ENCODE assay signal across 8 mouse cellular contexts in genomic region chr7:31156034-31156928, GRCm38 (mm10). TPM values are rescaled to one million over a fixed set of nuclear protein-coding genes. Genes with fewer than 3 reads are reported as not detected.
DNase-seq lines count a peak whose midpoint lies in the region; ATAC-seq and TF ChIP-seq lines count a peak whose summit lies in the region.

No protein-coding gene starts in this region.

- H3K27me3 ChIP-seq in heart, adult 2 months (ENCODE audit: control insufficient read depth, insufficient read depth, low read length): no peaks in the 10 kb centered on the region
- H3K27me3 ChIP-seq in MEL (ENCODE audit: control insufficient read depth in 1 of 2, insufficient read depth in 2 of 2, low read length in 2 of 2): no peaks in the 10 kb centered on the region
- H3K27me3 ChIP-seq in heart, embryonic 14.5 days (ENCODE audit: control insufficient read depth, insufficient read depth, low read length): no peaks in the 10 kb centered on the region
- no peaks in the 10 kb centered on the region for H3K27me3 ChIP-seq in liver, adult 2 months (ENCODE audit: control insufficient read depth, insufficient read depth, low read length)

- WGBS in heart, adult 2 months: 34% methylated on average over 19 of the region's 19 CpGs
- WGBS in heart, embryonic 14.5 days: 39% methylated on average over 19 of the region's 19 CpGs
- WGBS in liver, adult 2 months: 49% methylated on average over 19 of the region's 19 CpGs

- no peak overlapping the region for H3K4me3 ChIP-seq in heart, adult 2 months
- 0 out of 4 replicates have a peak overlapping the region, but pooled peaks of 1 of the 2 experiments have one; percentile 14 for H3K4me3 ChIP-seq in MEL (ENCODE audit: control insufficient read depth in 1 of 2, insufficient read depth in 1 of 2, low read depth in 2 of 2, low read length in 2 of 2)
- H3K4me3 ChIP-seq in heart, embryonic 14.5 days (ENCODE audit: control insufficient read depth in 1 of 2, insufficient read depth in 1 of 2, low read depth in 1 of 2, low read length in 2 of 2): no peak overlapping the region
- H3K4me3 ChIP-seq in liver, adult 2 months (ENCODE audit: insufficient read depth, low read depth, low read length): no peak overlapping the region

- H3K9ac ChIP-seq in heart, adult 2 months (ENCODE audit: low read depth, low read length): no peak overlapping the region
- H3K9ac ChIP-seq in MEL (ENCODE audit: control insufficient read depth, low read depth, low read length, poor library complexity, severe bottlenecking): no peak overlapping the region
- H3K9ac ChIP-seq in heart, embryonic 14.5 days (ENCODE audit: low read length): no peak overlapping the region
- 0 out of 2 replicates have a peak overlapping the region, but pooled peaks have one; percentile 8 for H3K9ac ChIP-seq in liver, adult 2 months (ENCODE audit: low read depth, low read length)

- peak overlapping the region; percentile 21 for H3K4me2 ChIP-seq in heart, embryonic 14.5 days (ENCODE audit: low read length)

- H3K4me1 ChIP-seq in heart, adult 2 months (ENCODE audit: control insufficient read depth, insufficient read depth, low read length): peaks cover 10% of the 10 kb centered on the region
- H3K4me1 ChIP-seq in MEL (ENCODE audit: control insufficient read depth in 1 of 2, insufficient read depth in 2 of 2, low read length in 2 of 2): peaks cover 0 to 27% of the 10 kb centered on the region in 2 experiments; a peak in 2 of 4 replicates
- H3K4me1 ChIP-seq in heart, embryonic 14.5 days (ENCODE audit: control insufficient read depth in 2 of 2, insufficient read depth in 2 of 2, low read length in 2 of 2): peaks cover 17 to 20% of the 10 kb centered on the region in 2 experiments
- peaks cover 3% of the 10 kb centered on the region; the same call in 1 of the 2 replicates for H3K4me1 ChIP-seq in liver, adult 2 months (ENCODE audit: control insufficient read depth, insufficient read depth, low read length)

- peak; percentile 24 for TF ChIP-seq RAD21 in MEL (IDR thresholded peaks at IDR 0.05; ENCODE audit: low read depth, low read length)

- H3K9me3 ChIP-seq in MEL (replicated peaks; ENCODE audit: insufficient read depth, low read length): no peaks in the 10 kb centered on the region
- H3K9me3 ChIP-seq in heart, embryonic 14.5 days (ENCODE audit: control insufficient read depth, low read length): no peaks in the 10 kb centered on the region

- ATAC-seq in heart, embryonic 14.5 days (ENCODE audit: insufficient number of reproducible peaks, insufficient read depth, low FRiP score, low read depth): no peak
- peak; percentile 38; the same call in 1 of the 2 replicates for ATAC-seq in neutrophil, adult 5-6 weeks (ENCODE audit: extremely low read depth, insufficient number of reproducible peaks, low FRiP score, poor library complexity, severe bottlenecking)
- ATAC-seq in erythroid progenitor cell, adult 5-6 weeks (replicated peaks; ENCODE audit: low FRiP score, poor library complexity, severe bottlenecking): no peak

- no peaks in the 10 kb centered on the region for H3K36me3 ChIP-seq in heart, adult 2 months (ENCODE audit: control insufficient read depth, insufficient read depth, low read length)
- H3K36me3 ChIP-seq in MEL (ENCODE audit: control insufficient read depth in 1 of 2, insufficient read depth in 2 of 2, low read length in 2 of 2): peaks cover 0 to 12% of the 10 kb centered on the region in 2 experiments; a peak in 2 of 4 replicates
- no peaks in the 10 kb centered on the region for H3K36me3 ChIP-seq in heart, embryonic 14.5 days (ENCODE audit: control insufficient read depth, insufficient read depth, low read length)
- no peaks in the 10 kb centered on the region for H3K36me3 ChIP-seq in liver, adult 2 months (ENCODE audit: control insufficient read depth, insufficient read depth, low read length)

- peak; percentile 54 for TF ChIP-seq CTCF in heart, adult 2 months (IDR thresholded peaks at IDR 0.05)
- peak; percentile 39 to 47 (median 41); a peak in 5 of 6 replicates for TF ChIP-seq CTCF in MEL (IDR thresholded peaks at IDR 0.05 in 2 of 3, conservative IDR thresholded peaks at IDR 0.05 in 1 of 3; ENCODE audit: control insufficient read depth in 1 of 3, insufficient read depth in 1 of 3, low read depth in 2 of 3, low read length in 3 of 3, poor library complexity in 1 of 3, severe bottlenecking in 1 of 3)
- peak; percentile 40; the same call in 1 of the 2 replicates for TF ChIP-seq CTCF in liver, adult 2 months (IDR thresholded peaks at IDR 0.05; ENCODE audit: low read depth, low read length)

- intact Hi-C loops in heart, adult 2 months (cut with DNase I): no loop called here
- intact Hi-C loops in heart, postnatal 25 days (cut with DNase I): no loop called here

- no peaks in the 10 kb centered on the region for H3K79me2 ChIP-seq in heart, adult 2 months (replicated peaks; ENCODE audit: control insufficient read depth, insufficient read depth, low read length)
- no peaks in the 10 kb centered on the region; the same call in 1 of the 2 replicates for H3K79me2 ChIP-seq in MEL (ENCODE audit: control insufficient read depth, insufficient read depth, low read length, poor library complexity)
- no peaks in the 10 kb centered on the region for H3K79me2 ChIP-seq in liver, adult 2 months (ENCODE audit: control insufficient read depth, insufficient read depth, low read length)

- peak overlapping the region; percentile 72 for H3K27ac ChIP-seq in heart, adult 2 months
- no peak overlapping the region for H3K27ac ChIP-seq in MEL (ENCODE audit: control insufficient read depth, low read depth, low read length)
- peak overlapping the region in 1 of 2 experiments; percentile 61; a peak in 2 of 4 replicates for H3K27ac ChIP-seq in heart, embryonic 14.5 days (replicated peaks in 1 of 2; ENCODE audit: control insufficient read depth in 1 of 2, insufficient read depth in 1 of 2, low read depth in 2 of 2, low read length in 2 of 2)
- peak overlapping the region; percentile 53; the same call in 1 of the 2 replicates for H3K27ac ChIP-seq in liver, adult 2 months (replicated peaks; ENCODE audit: insufficient read depth, low read depth, low read length)

- no peak for TF ChIP-seq POLR2A in heart, adult 2 months (IDR thresholded peaks at IDR 0.05; ENCODE audit: insufficient read depth, low read depth, low read length)
- peak in 1 of 2 experiments; percentile 33; a peak in 1 of 4 replicates for TF ChIP-seq POLR2A in MEL (IDR thresholded peaks at IDR 0.05; ENCODE audit: control insufficient read depth in 1 of 2, insufficient read depth in 1 of 2, low read depth in 1 of 2, low read length in 2 of 2, poor library complexity in 1 of 2)
- no peak for TF ChIP-seq POLR2A in liver, adult 2 months (IDR thresholded peaks at IDR 0.05; ENCODE audit: extremely low read depth, insufficient read depth, low read length)

- TF ChIP-seq EP300 in heart, adult 2 months (IDR thresholded peaks at IDR 0.05; ENCODE audit: insufficient read depth, low read depth, low read length): no peak
- TF ChIP-seq EP300 in MEL (IDR thresholded peaks at IDR 0.05; ENCODE audit: low read depth in 1 of 2, low read length in 2 of 2): no peak

- DNase-seq in heart, adult 2 months: peak in 1 of 2 experiments; percentile 53
- no peak for DNase-seq in heart, postnatal 25 days (ENCODE audit: low spot score)
- DNase-seq in MEL (ENCODE audit: low read depth, low spot score): peak; percentile 65
- DNase-seq in liver, adult 2 months (ENCODE audit: extremely low read depth, low read depth, low spot score): peak; percentile 42
- no peak for DNase-seq in urinary bladder, postnatal 10 days (ENCODE audit: low spot score)

RNA-seq across cellular contexts. Expression of gene Gramd1a, which starts 0.6 kb away (rescaled TPM):
- total RNA-seq in heart, adult 2 months (2021): 10 to 100 TPM; 27.9 to 33.7 TPM
- polyA plus RNA-seq in heart, adult 2 months (2012; rRNA removed): 49.2 and 64.3 TPM in 2 replicates
- total RNA-seq in heart, postnatal 25 days (2021): 10 to 100 TPM; 25.7 to 30.0 TPM
- 18.2 and 21.8 TPM in 2 replicates for total RNA-seq in MEL (2012; rRNA removed)
- polyA plus RNA-seq in MEL (2012; ENCODE audit: insufficient read depth in 1 of 2, insufficient read length in 2 of 2, low read depth in 1 of 2, low replicate concordance in 2 of 2, missing spikeins in 1 of 2): 10 to 100 TPM in 1 of 2 experiments, not detected in 1; 65.7 TPM
- 45.9 and 51.4 TPM in 2 replicates for polyA plus RNA-seq in heart, embryonic 14.5 days (2014; fragmentation: Nextera tagmentation; extraction: Ambion mirVana)
- total RNA-seq in liver, adult 2 months (2014; rRNA removed): 5.1 and 6.6 TPM in 2 replicates
- 17.0 and 33.0 TPM in 2 replicates for polyA plus RNA-seq in liver, adult 2 months (2012; rRNA removed)
- total RNA-seq in neutrophil, adult 5-6 weeks (2017): 187 and 202 TPM in 2 replicates
- total RNA-seq in erythroid progenitor cell, adult 5-6 weeks (2015; ENCODE audit: low replicate concordance): 19.1 and 38.6 TPM in 2 replicates
- total RNA-seq in erythroid progenitor cell, adult 5-6 weeks (2017; ENCODE audit: low replicate concordance): 6.7 and 29.1 TPM in 2 replicates

RNA-seq across cellular contexts. Expression of gene Scn1b, which starts 29.5 kb away (rescaled TPM):
- total RNA-seq in heart, adult 2 months (2021): 10 to 100 TPM; 31.8 to 32.5 TPM
- 39.7 and 41.9 TPM in 2 replicates for polyA plus RNA-seq in heart, adult 2 months (2012; rRNA removed)
- total RNA-seq in heart, postnatal 25 days (2021): 10 to 100 TPM; 21.2 to 21.8 TPM
- total RNA-seq in MEL (2012; rRNA removed): not detected in 2 replicates
- polyA plus RNA-seq in MEL (2012; ENCODE audit: insufficient read depth in 1 of 2, insufficient read length in 2 of 2, low read depth in 1 of 2, low replicate concordance in 2 of 2, missing spikeins in 1 of 2): not detected
- polyA plus RNA-seq in heart, embryonic 14.5 days (2014; fragmentation: Nextera tagmentation; extraction: Ambion mirVana): 3.4 and 3.7 TPM in 2 replicates
- total RNA-seq in liver, adult 2 months (2014; rRNA removed): 2.4 and 3.5 TPM in 2 replicates
- polyA plus RNA-seq in liver, adult 2 months (2012; rRNA removed): 4.4 and 7.1 TPM in 2 replicates
- total RNA-seq in neutrophil, adult 5-6 weeks (2017): 2.0 TPM in 1 of 2 replicates, not detected in the other
- total RNA-seq in erythroid progenitor cell, adult 5-6 weeks (2015; ENCODE audit: low replicate concordance): not detected in 2 replicates
- total RNA-seq in erythroid progenitor cell, adult 5-6 weeks (2017; ENCODE audit: low replicate concordance): 1.3 TPM in 1 of 2 replicates, not detected in the other

RNA-seq across cellular contexts. Expression of gene Hpn, which starts 41.2 kb away (rescaled TPM):
- total RNA-seq in heart, adult 2 months (2021): 1 to 10 TPM; 1.7 to 2.6 TPM
- 2.8 and 5.1 TPM in 2 replicates for polyA plus RNA-seq in heart, adult 2 months (2012; rRNA removed)
- total RNA-seq in heart, postnatal 25 days (2021): 1 to 10 TPM; 2.1 to 3.4 TPM
- total RNA-seq in MEL (2012; rRNA removed): 0.69 and 1.6 TPM in 2 replicates
- 1 to 10 TPM in 1 of 2 experiments, not detected in 1; 1.1 TPM for polyA plus RNA-seq in MEL (2012; ENCODE audit: insufficient read depth in 1 of 2, insufficient read length in 2 of 2, low read depth in 1 of 2, low replicate concordance in 2 of 2, missing spikeins in 1 of 2)
- polyA plus RNA-seq in heart, embryonic 14.5 days (2014; fragmentation: Nextera tagmentation; extraction: Ambion mirVana): 1.4 and 2.0 TPM in 2 replicates
- total RNA-seq in liver, adult 2 months (2014; rRNA removed): 282 and 327 TPM in 2 replicates
- polyA plus RNA-seq in liver, adult 2 months (2012; rRNA removed): 883 and 920 TPM in 2 replicates
- 1.2 TPM in 1 of 2 replicates, not detected in the other for total RNA-seq in neutrophil, adult 5-6 weeks (2017)
- 5.9 TPM in 1 of 2 replicates, not detected in the other for total RNA-seq in erythroid progenitor cell, adult 5-6 weeks (2015; ENCODE audit: low replicate concordance)
- total RNA-seq in erythroid progenitor cell, adult 5-6 weeks (2017; ENCODE audit: low replicate concordance): not detected in 2 replicates

Comparison
In these comparisons a context has a peak if more than half of its experiments do, and no peak if none do; other contexts are left out.
1. DNase-seq: peak in MEL (single experiment) and liver, adult 2 months (single experiment); none in heart, postnatal 25 days (single experiment) and urinary bladder, postnatal 10 days (single experiment).
2. RNA of gene Hpn, which starts 41.2 kb away (total RNA-seq): 282 to 327 TPM in liver, adult 2 months; 5.9 TPM in erythroid progenitor cell, adult 5-6 weeks, 2.1 to 3.4 TPM in heart, postnatal 25 days, 1.7 to 2.6 TPM in heart, adult 2 months, 0.69 to 1.6 TPM in MEL and 1.2 TPM in neutrophil, adult 5-6 weeks; every median in the first group is over 10 times any median in the second.
3. Peak in every context shown above with its lines, with median percentiles within 50 percentile points of each other: CTCF ChIP-seq.